Mouse (Mus musculus): ENCODE measurements at regions not wholly inside any gene's neighbourhood (a gene's known extent, or its start where the extent isn't known, plus 50 kb on each side); places are given as distances from the start of the nearest gene placed in this dataset.
A peak's percentile ranks its signal among the peaks of the same experiment; 100 is the strongest.

- TF ChIP-seq POLR2A (IDR thresholded peaks at IDR 0.05; ENCODE audit: borderline replicate concordance, extremely low read depth, insufficient read depth, insufficient read length, poor library complexity, severe bottlenecking) (no peak), CTCF (IDR thresholded peaks at IDR 0.05; ENCODE audit: borderline replicate concordance, extremely low read depth, insufficient read depth, insufficient read length) (peak; percentile 81; the same call in 1 of the 2 replicates)
- peak; percentile 95 for DNase-seq (ENCODE audit: low read depth)
Observed at GRCm38 (mm10) chr10:83819266-83819949, 96.7 kb downstream of the 1500009L16Rik start.

GRCm38 (mm10) chr10:83819950-83820275 lies 97.2 kb downstream of the 1500009L16Rik start:
- no peak for DNase-seq (ENCODE audit: low read depth)
- TF ChIP-seq POLR2A (IDR thresholded peaks at IDR 0.05; ENCODE audit: borderline replicate concordance, extremely low read depth, insufficient read depth, insufficient read length, poor library complexity, severe bottlenecking) (no peak), CTCF (IDR thresholded peaks at IDR 0.05; ENCODE audit: borderline replicate concordance, extremely low read depth, insufficient read depth, insufficient read length) (no peak)

GRCm38 (mm10) chr10:83821089-83821488 lies 98.4 kb downstream of the 1500009L16Rik start:
- DNase-seq (ENCODE audit: low read depth), result no peak
- TF ChIP-seq CTCF (IDR thresholded peaks at IDR 0.05; ENCODE audit: borderline replicate concordance, extremely low read depth, insufficient read depth, insufficient read length) (no peak), POLR2A (IDR thresholded peaks at IDR 0.05; ENCODE audit: borderline replicate concordance, extremely low read depth, insufficient read depth, insufficient read length, poor library complexity, severe bottlenecking) (no peak)

DNA sequence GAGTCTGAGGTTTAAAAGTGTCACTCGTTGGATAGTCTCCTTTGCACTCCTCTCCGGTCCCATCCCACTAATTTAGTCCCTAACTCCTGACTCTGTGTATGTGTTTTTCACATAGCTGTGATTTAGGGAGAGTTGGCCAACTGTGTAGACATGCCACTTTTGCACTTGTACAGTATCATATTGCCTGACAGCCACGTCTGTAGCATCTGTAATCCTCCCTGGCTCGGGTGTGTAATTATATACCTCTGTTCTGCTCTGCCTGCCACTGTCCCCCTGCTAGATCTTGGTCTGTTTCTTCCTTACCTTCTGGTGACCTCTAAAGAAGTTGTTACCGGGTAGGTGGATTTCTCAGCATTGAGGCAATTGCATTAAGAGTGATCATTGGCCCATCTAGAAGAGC lies 103.4 kb downstream of the 1500009L16Rik start:
- no peak for DNase-seq (ENCODE audit: low read depth)
- TF ChIP-seq POLR2A (IDR thresholded peaks at IDR 0.05; ENCODE audit: borderline replicate concordance, extremely low read depth, insufficient read depth, insufficient read length, poor library complexity, severe bottlenecking) (no peak), CTCF (IDR thresholded peaks at IDR 0.05; ENCODE audit: borderline replicate concordance, extremely low read depth, insufficient read depth, insufficient read length) (no peak)

GRCm38 (mm10) chr10:83836351-83836750 lies 113.7 kb downstream of the 1500009L16Rik start:
- DNase-seq (ENCODE audit: low read depth), result no peak

DNA sequence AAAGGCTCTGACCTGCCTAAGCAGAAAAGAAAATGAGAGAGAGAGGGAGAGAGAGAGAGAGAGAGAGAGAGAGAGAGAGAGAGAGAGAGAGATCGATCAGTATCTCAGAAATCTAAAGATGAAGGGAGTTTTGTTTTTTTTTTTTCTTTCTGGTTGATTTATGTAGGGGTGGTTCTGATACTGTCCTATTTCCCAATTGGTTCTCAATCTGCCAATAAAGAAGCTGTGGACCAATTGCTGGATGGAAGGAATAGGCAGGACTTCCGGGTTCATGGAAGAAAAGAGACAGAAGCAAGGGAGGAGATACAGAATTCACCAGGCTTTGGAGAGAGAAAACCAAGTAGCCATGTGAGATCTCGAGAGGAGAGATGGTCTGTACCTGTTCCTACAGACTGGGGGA lies 117.6 kb downstream of the 1500009L16Rik start:
- DNase-seq (ENCODE audit: low read depth), result no peak
- no peak for TF ChIP-seq CTCF (IDR thresholded peaks at IDR 0.05; ENCODE audit: borderline replicate concordance, extremely low read depth, insufficient read depth, insufficient read length)
- TF ChIP-seq POLR2A (IDR thresholded peaks at IDR 0.05; ENCODE audit: borderline replicate concordance, extremely low read depth, insufficient read depth, insufficient read length, poor library complexity, severe bottlenecking), result no peak

More at GRCm38 (mm10) chr10:83836351-83836750, 113.7 kb downstream of the 1500009L16Rik start:
- TF ChIP-seq CTCF (IDR thresholded peaks at IDR 0.05; ENCODE audit: borderline replicate concordance, extremely low read depth, insufficient read depth, insufficient read length) (no peak), POLR2A (IDR thresholded peaks at IDR 0.05; ENCODE audit: borderline replicate concordance, extremely low read depth, insufficient read depth, insufficient read length, poor library complexity, severe bottlenecking) (no peak)

DNA sequence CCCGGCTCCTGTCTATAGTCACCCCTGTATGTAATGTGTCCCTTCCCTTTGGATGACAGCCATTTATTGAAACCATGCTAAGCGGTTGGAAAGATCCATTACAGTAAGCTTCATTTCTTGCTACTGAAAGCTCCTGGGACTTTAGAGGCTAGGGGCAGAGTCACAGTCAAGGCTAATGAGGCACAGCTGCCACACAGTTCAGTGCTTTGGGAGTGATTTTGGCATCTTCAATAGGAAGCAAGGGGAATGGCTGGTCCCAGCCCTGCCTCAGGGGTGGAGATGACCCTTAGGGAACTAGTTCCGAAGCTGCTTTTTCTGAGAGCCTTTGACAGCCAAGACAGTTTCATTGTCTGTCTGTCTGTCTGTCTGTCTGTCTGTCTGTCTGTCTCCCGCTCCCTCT lies 128.2 kb downstream of the 1500009L16Rik start:
- peak; percentile 65 for DNase-seq (ENCODE audit: low read depth)
- no peak for TF ChIP-seq POLR2A (IDR thresholded peaks at IDR 0.05; ENCODE audit: borderline replicate concordance, extremely low read depth, insufficient read depth, insufficient read length, poor library complexity, severe bottlenecking)
- no peak for TF ChIP-seq CTCF (IDR thresholded peaks at IDR 0.05; ENCODE audit: borderline replicate concordance, extremely low read depth, insufficient read depth, insufficient read length)

GRCm38 (mm10) chr10:83852194-83852593 lies 129.5 kb downstream of the 1500009L16Rik start:
- TF ChIP-seq POLR2A (IDR thresholded peaks at IDR 0.05; ENCODE audit: borderline replicate concordance, extremely low read depth, insufficient read depth, insufficient read length, poor library complexity, severe bottlenecking) (no peak), CTCF (IDR thresholded peaks at IDR 0.05; ENCODE audit: borderline replicate concordance, extremely low read depth, insufficient read depth, insufficient read length) (no peak)
- peak; percentile 39 for DNase-seq (ENCODE audit: low read depth)

DNA sequence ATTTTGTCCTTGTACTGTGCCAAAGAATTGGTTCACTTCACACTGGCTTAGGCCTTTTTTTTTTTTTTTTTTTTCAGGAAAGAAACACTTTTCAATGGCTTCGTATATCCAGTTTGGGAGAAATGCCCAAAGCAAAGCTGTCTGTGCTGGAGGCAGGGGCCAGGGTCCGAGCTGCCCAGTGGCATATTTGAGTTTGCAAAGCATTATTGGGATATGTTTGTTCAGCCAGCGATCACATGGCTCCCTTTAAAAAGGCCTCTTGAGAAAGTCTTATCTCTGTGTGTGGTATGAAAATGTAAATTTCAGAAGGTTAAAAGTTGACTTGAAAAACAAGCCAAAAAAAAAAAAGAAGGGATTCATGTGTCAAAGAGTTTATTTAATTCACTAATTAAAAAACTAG lies 130.1 kb downstream of the 1500009L16Rik start:
- TF ChIP-seq CTCF (IDR thresholded peaks at IDR 0.05; ENCODE audit: borderline replicate concordance, extremely low read depth, insufficient read depth, insufficient read length), result no peak
- TF ChIP-seq POLR2A (IDR thresholded peaks at IDR 0.05; ENCODE audit: borderline replicate concordance, extremely low read depth, insufficient read depth, insufficient read length, poor library complexity, severe bottlenecking), result no peak
- DNase-seq (ENCODE audit: low read depth), result no peak

DNA sequence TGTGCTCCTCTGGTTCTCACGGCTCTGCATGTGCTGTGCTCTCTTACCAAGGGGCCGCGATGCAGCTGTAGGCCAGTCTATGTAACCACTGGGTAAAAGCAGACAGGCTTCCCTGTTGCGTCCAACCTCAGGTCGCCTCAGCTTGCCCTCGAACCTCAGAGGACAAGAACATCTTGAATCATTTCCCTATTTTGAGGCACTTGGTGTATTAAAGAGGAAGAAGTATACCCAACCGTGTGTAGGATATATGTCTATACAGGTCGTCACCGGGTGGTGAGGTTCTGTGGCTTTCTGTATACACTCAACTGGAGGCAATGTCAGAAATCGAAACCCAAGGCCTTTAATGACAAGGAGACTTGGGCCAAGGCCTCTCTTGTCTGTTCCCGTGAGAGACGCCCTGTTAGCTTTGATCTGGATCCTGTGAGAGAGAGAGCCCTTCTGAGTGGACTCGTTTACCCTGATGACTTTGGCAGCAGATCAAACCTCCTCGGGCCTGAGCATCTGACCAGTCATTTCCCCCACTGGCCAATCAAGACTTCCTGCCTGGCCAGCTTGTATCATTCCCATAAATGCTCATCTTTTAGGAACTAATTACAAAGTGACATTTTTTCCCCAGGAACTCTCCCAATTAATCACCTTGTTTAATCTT lies 135.3 kb downstream of the 1500009L16Rik start:
- peak; percentile 37 for DNase-seq (ENCODE audit: low read depth)
- TF ChIP-seq POLR2A (IDR thresholded peaks at IDR 0.05; ENCODE audit: borderline replicate concordance, extremely low read depth, insufficient read depth, insufficient read length, poor library complexity, severe bottlenecking) (no peak), CTCF (IDR thresholded peaks at IDR 0.05; ENCODE audit: borderline replicate concordance, extremely low read depth, insufficient read depth, insufficient read length) (no peak)

- no peak for DNase-seq (ENCODE audit: low read depth)
- TF ChIP-seq CTCF (IDR thresholded peaks at IDR 0.05; ENCODE audit: borderline replicate concordance, extremely low read depth, insufficient read depth, insufficient read length) (no peak), POLR2A (IDR thresholded peaks at IDR 0.05; ENCODE audit: borderline replicate concordance, extremely low read depth, insufficient read depth, insufficient read length, poor library complexity, severe bottlenecking) (no peak)
Observed at GRCm38 (mm10) chr10:83858689-83859088, 136.0 kb downstream of the 1500009L16Rik start.

- TF ChIP-seq POLR2A (IDR thresholded peaks at IDR 0.05; ENCODE audit: borderline replicate concordance, extremely low read depth, insufficient read depth, insufficient read length, poor library complexity, severe bottlenecking) (no peak), CTCF (IDR thresholded peaks at IDR 0.05; ENCODE audit: borderline replicate concordance, extremely low read depth, insufficient read depth, insufficient read length) (no peak)
- no peak for DNase-seq (ENCODE audit: low read depth)
Observed at GRCm38 (mm10) chr10:83859633-83860032, 137.0 kb downstream of the 1500009L16Rik start.

Data from brain, embryonic 14.5 days (tissue).